Mouse (Mus musculus) heart, adult 2 months (tissue): ENCODE measurements around the gene Clip2.

Experiments
- CTCF ChIP-seq: fragments of 200-600 bp; IDR thresholded peaks from 2 replicates; pipeline ENCODE4 v1.8.1; 2022; ENCODE audit warnings: antibody characterized with exemption, mild to moderate bottlenecking, moderate library complexity
- EP300 ChIP-seq: fragments of 200-500 bp; IDR thresholded peaks from 2 replicates; pipeline ENCODE4 v1.6.1; 2011; ENCODE audit warnings: low read depth, low read length, control low read depth; ENCODE audit not compliant: insufficient read depth
- POLR2A ChIP-seq: fragments of 200-500 bp; IDR thresholded peaks from 2 replicates; pipeline ENCODE4 v1.6.1; 2011; ENCODE audit warnings: mild to moderate bottlenecking, low read depth, low read length, control low read depth; ENCODE audit not compliant: insufficient read depth

GRCm38 (mm10) chr5:134530830-134531229 lies 21.4 kb downstream of the Clip2 start:
- TF ChIP-seq CTCF (no peak), EP300 (no peak), POLR2A (no peak)
